Mouse (Mus musculus) telencephalon, adult 2 months (tissue): Measurements from ENCODE around the gene Ccdc13.

ENCODE experiments used
- DNase-seq: peaks from one replicate; pipeline ENCODE4 v3.0.0-alpha.2; 2011; ENCODE audit warnings: low read depth, low spot score

The Ccdc13 gene

GRCm38 (mm10) chr9:121838829-121839621 is at the start of gene Ccdc13:
Gene Ccdc13 (minus strand): TSS chr9:121839461.
- DNase-seq = no peak

- DNase-seq = no peak
These were observed 42.8 kb upstream of the Ccdc13 start for GRCm38 (mm10) chr9:121882015-121882457.

GRCm38 (mm10) chr9:121881301-121881700 is 42.0 kb upstream of the Ccdc13 start:
- peak; percentile 29 for DNase-seq

GRCm38 (mm10) chr9:121880840-121881239 is 41.6 kb upstream of the Ccdc13 start:
- DNase-seq = peak; percentile 64

- peak; percentile 31 for DNase-seq
These were observed 37.9 kb upstream of the Ccdc13 start for GRCm38 (mm10) chr9:121877052-121877740.

GRCm38 (mm10) chr9:121873578-121873977 is 34.3 kb upstream of the Ccdc13 start:
- no peak for DNase-seq

- DNase-seq = no peak
These were observed 32.9 kb upstream of the Ccdc13 start for GRCm38 (mm10) chr9:121872062-121872683.

- DNase-seq = no peak
These were observed 30.8 kb upstream of the Ccdc13 start for GRCm38 (mm10) chr9:121869973-121870515.

GRCm38 (mm10) chr9:121869432-121869831 is 30.2 kb upstream of the Ccdc13 start:
- DNase-seq = no peak

- no peak for DNase-seq
These were observed 29.0 kb upstream of the Ccdc13 start for GRCm38 (mm10) chr9:121868236-121868635.

GRCm38 (mm10) chr9:121867632-121868031 is 28.4 kb upstream of the Ccdc13 start:
- no peak for DNase-seq

- no peak for DNase-seq
These were observed 26.3 kb upstream of the Ccdc13 start for GRCm38 (mm10) chr9:121865425-121866008.

- DNase-seq = no peak
These were observed 25.6 kb upstream of the Ccdc13 start for GRCm38 (mm10) chr9:121864837-121865236.

GRCm38 (mm10) chr9:121860921-121861320 is 21.7 kb upstream of the Ccdc13 start:
- DNase-seq = no peak

- no peak for DNase-seq
These were observed 20.1 kb upstream of the Ccdc13 start for GRCm38 (mm10) chr9:121859345-121859744.

GRCm38 (mm10) chr9:121858153-121858488 is 18.9 kb upstream of the Ccdc13 start, which contains the start of gene Higd1a:
Gene Higd1a (minus strand): TSS chr9:121858362.
- no peak for DNase-seq

- DNase-seq = peak; percentile 90
These were observed 18.4 kb upstream of the Ccdc13 start for GRCm38 (mm10) chr9:121857474-121858152.

GRCm38 (mm10) chr9:121856649-121857416 is 17.6 kb upstream of the Ccdc13 start:
- DNase-seq = no peak

- no peak for DNase-seq
These were observed 15.0 kb upstream of the Ccdc13 start for GRCm38 (mm10) chr9:121854246-121854645.

- DNase-seq = no peak
These were observed 8.6 kb upstream of the Ccdc13 start for GRCm38 (mm10) chr9:121847842-121848241.
